Mouse (Mus musculus) erythroid progenitor cell, adult 5-6 weeks (primary cell): Measurements from ENCODE around the gene R3hdm1. TPM values are rescaled to one million over a fixed set of nuclear protein-coding genes. Genes with fewer than 3 reads are reported as not detected.

ENCODE experiments used
- ATAC-seq: replicated peaks from 2 replicates; pipeline ENCODE4 v1.8.0; 2016; ENCODE audit warnings: moderate number of reproducible peaks, mild to moderate bottlenecking, moderate TSS enrichment, inconsistent platforms; ENCODE audit not compliant: poor library complexity, low FRiP score, severe bottlenecking
- total RNA-seq, 2 experiments: library from RNA; stranded (forward) in 1 of 2; stranded (reverse) in 1 of 2; fragments of 150-400 nt in 1 of 2; fragments of 186-747, 209-891 nt in 1 of 2; gene quantifications; 2 replicates each; pipeline versions ENCODE4 v1.2.3 to v1.2.4; 2015 to 2017; ENCODE audit warnings: low replicate concordance in 2 of 2

R3hdm1 gene
- total RNA-seq (2015; ENCODE audit: low replicate concordance) (261 and 269 TPM in 2 replicates), total RNA-seq (2017; ENCODE audit: low replicate concordance) (254 and 263 TPM in 2 replicates)

GRCm38 (mm10) chr1:128102641-128103461 is at the start of gene R3hdm1, which contains the start of gene Zranb3:
Gene R3hdm1 (plus strand): TSS chr1:128103301.
Gene Zranb3 (minus strand): TSS chr1:128103047.
- ATAC-seq: peak; percentile 89

GRCm38 (mm10) chr1:128057269-128057668 is 45.8 kb upstream of the R3hdm1 start:
- ATAC-seq: no peak

GRCm38 (mm10) chr1:128058625-128059024 is 44.5 kb upstream of the R3hdm1 start:
- no peak for ATAC-seq

- no peak for ATAC-seq
Observed at GRCm38 (mm10) chr1:128060655-128061344, 42.3 kb upstream of the R3hdm1 start.

- no peak for ATAC-seq
Observed at GRCm38 (mm10) chr1:128061401-128061800, 41.7 kb upstream of the R3hdm1 start.

- ATAC-seq: no peak
Observed at GRCm38 (mm10) chr1:128062167-128062566, 40.9 kb upstream of the R3hdm1 start.

GRCm38 (mm10) chr1:128064716-128065115 is 38.4 kb upstream of the R3hdm1 start:
- ATAC-seq: no peak

GRCm38 (mm10) chr1:128068945-128069397 is 34.1 kb upstream of the R3hdm1 start:
- ATAC-seq: no peak

- ATAC-seq: no peak
Observed at GRCm38 (mm10) chr1:128070003-128070402, 33.1 kb upstream of the R3hdm1 start.

GRCm38 (mm10) chr1:128073051-128073450 is 30.1 kb upstream of the R3hdm1 start:
- no peak for ATAC-seq

- no peak for ATAC-seq
Observed at GRCm38 (mm10) chr1:128076791-128077479, 26.2 kb upstream of the R3hdm1 start.

GRCm38 (mm10) chr1:128077788-128078187 is 25.3 kb upstream of the R3hdm1 start:
- no peak for ATAC-seq

- no peak for ATAC-seq
Observed at GRCm38 (mm10) chr1:128078646-128079045, 24.5 kb upstream of the R3hdm1 start.

GRCm38 (mm10) chr1:128080936-128081696 is 22.0 kb upstream of the R3hdm1 start:
- ATAC-seq: no peak

- ATAC-seq: no peak
Observed at GRCm38 (mm10) chr1:128081873-128082272, 21.2 kb upstream of the R3hdm1 start.

GRCm38 (mm10) chr1:128082800-128083199 is 20.3 kb upstream of the R3hdm1 start:
- no peak for ATAC-seq

- no peak for ATAC-seq
Observed at GRCm38 (mm10) chr1:128094686-128095085, 8.4 kb upstream of the R3hdm1 start.

- ATAC-seq: no peak
Observed at GRCm38 (mm10) chr1:128098309-128098708, 4.8 kb upstream of the R3hdm1 start.

GRCm38 (mm10) chr1:128102251-128102640 is 855 bp upstream of the R3hdm1 start:
- peak; percentile 57 for ATAC-seq
